Mouse (Mus musculus) liver, postnatal 0 days (tissue): ENCODE measurements around the gene Glis2.

Source experiments
- CTCF ChIP-seq: sonication (generic); IDR thresholded peaks from 2 replicates; pipeline ENCODE4 v1.5.1; 2016; ENCODE audit warnings: antibody characterized with exemption, low read depth
- EP300 ChIP-seq: IDR thresholded peaks from 2 replicates; pipeline ENCODE4 v1.6.1; 2016; ENCODE audit warnings: antibody characterized with exemption, low read depth, mild to moderate bottlenecking

- TF ChIP-seq CTCF: no peak
- TF ChIP-seq EP300: no peak
Measured at GRCm38 (mm10) chr16:4608532-4609059, 14.1 kb downstream of the Glis2 start.
